Mouse (Mus musculus) forebrain, embryonic 11.5 days (tissue): ENCODE results near the gene Ccdc186. TPM values are rescaled to one million over a fixed set of nuclear protein-coding genes. Genes with fewer than 3 reads are reported as not detected.

ENCODE experiments used
- ATAC-seq: fragments of 200-750 bp; cut with Nextera tagmentation; replicated peaks from 2 replicates; pipeline ENCODE4 v1.8.0; 2017; ENCODE audit warnings: moderate TSS enrichment; ENCODE audit not compliant: low FRiP score
- DNase-seq: peaks from one replicate; pipeline ENCODE4 v3.0.0-alpha.2; 2017; ENCODE audit warnings: low spot score
- H3K27ac ChIP-seq: fragments of 300-500 bp; sonication (generic); 2 replicates; pipeline ENCODE4 v1.5.1; 2014; ENCODE audit warnings: low read depth, low read length
- H3K27me3 ChIP-seq: fragments of 300-500 bp; sonication (generic); 2 replicates; pipeline ENCODE4 v1.6.1; 2014; ENCODE audit warnings: mild to moderate bottlenecking, low read length, mixed read lengths; ENCODE audit not compliant: control insufficient read depth, insufficient read depth
- H3K36me3 ChIP-seq: fragments of 300-500 bp; sonication (generic); 2 replicates; pipeline ENCODE4 v1.6.1; 2014; ENCODE audit warnings: mild to moderate bottlenecking, low read length, moderate library complexity, mixed read lengths; ENCODE audit not compliant: control insufficient read depth, insufficient read depth
- H3K4me1 ChIP-seq: fragments of 300-500 bp; sonication (generic); replicated peaks from 2 replicates; pipeline ENCODE4 v1.6.1; 2014; ENCODE audit warnings: low read length, mixed read lengths; ENCODE audit not compliant: control insufficient read depth, insufficient read depth
- H3K4me2 ChIP-seq: fragments of 300-500 bp; sonication (generic); 2 replicates; pipeline ENCODE4 v1.6.1; 2014; ENCODE audit warnings: low read depth, mild to moderate bottlenecking, low read length, moderate library complexity, mixed read lengths; ENCODE audit not compliant: severe bottlenecking
- H3K4me3 ChIP-seq: fragments of 300-500 bp; sonication (generic); 2 replicates; pipeline ENCODE4 v1.5.1; 2014; ENCODE audit warnings: low read depth, low read length
- H3K9ac ChIP-seq: fragments of 300-500 bp; sonication (generic); 2 replicates; pipeline ENCODE4 v1.6.1; 2014; ENCODE audit warnings: low read length
- H3K9me3 ChIP-seq: fragments of 300-500 bp; sonication (generic); 2 replicates; pipeline ENCODE4 v1.6.1; 2016; ENCODE audit warnings: low read length, mixed read lengths; ENCODE audit not compliant: control insufficient read depth
- WGBS: fragments of 180-500 bp; shearing (Covaris S2); extraction: QIAGEN DNeasy Blood & Tissue Kit; methylation state at CpG from one replicate; pipeline ENCODE4 v1.1.7; 2014; 5-methylcytosine and 5-hydroxymethylcytosine counted together
- polyA plus RNA-seq: library from polyadenylated mRNA; unstranded; fragments of >200 nt; fragmentation: Nextera tagmentation; extraction: Ambion mirVana; gene quantifications from 2 replicates; pipeline ENCODE4 v1.2.1, GENCODE M21; 2014

Ccdc186 gene
- polyA plus RNA-seq, 1 experiment from 2014 or later: 20.1 TPM

DNA sequence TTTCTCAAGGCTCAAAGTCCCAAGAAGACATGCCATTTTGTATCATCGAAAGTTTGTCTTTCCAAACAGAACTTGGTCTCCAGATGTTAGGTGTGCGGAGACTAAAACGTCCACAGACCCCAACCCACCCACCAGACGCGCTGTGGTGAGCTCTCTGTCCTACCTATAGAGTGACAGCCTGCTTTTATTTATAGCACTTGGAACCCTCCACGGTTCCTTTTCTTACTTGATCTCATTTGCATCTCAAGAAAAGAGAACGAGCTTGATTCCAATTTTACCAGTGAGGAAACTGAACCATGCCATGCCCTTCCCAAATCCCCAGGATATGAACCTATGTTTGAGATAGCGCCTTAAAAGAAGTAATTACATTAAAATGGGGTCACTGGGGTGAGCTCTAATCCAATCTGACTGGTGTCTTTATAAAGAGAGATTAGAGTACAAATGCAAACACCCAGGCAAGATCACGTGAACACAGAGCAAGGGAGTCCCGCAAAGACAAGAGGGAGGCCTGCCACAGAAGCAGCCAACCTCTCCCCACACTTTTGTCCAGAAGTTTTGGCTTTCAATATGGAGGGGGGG lies 48.5 kb downstream of the Ccdc186 start:
- no peak overlapping the region for H3K4me3 ChIP-seq
- no peaks in the 10 kb centered on the region for H3K9me3 ChIP-seq
- no peaks in the 10 kb centered on the region for H3K36me3 ChIP-seq
- peaks cover 20% of the 10 kb centered on the region for H3K27me3 ChIP-seq
- no peak overlapping the region for H3K4me2 ChIP-seq
- WGBS: 22% methylated on average over 10 of the region's 10 CpGs
- no peak overlapping the region for H3K27ac ChIP-seq
- H3K4me1 ChIP-seq: peaks cover 21% of the 10 kb centered on the region; the same call in 1 of the 2 replicates
- DNase-seq (no peak), ATAC-seq (peak; percentile 53; the same call in 1 of the 2 replicates)
- no peak overlapping the region for H3K9ac ChIP-seq

- H3K27ac ChIP-seq: no peak overlapping the region
- no peaks in the 10 kb centered on the region for H3K36me3 ChIP-seq
- H3K27me3 ChIP-seq: peaks cover 20% of the 10 kb centered on the region
- H3K4me1 ChIP-seq: peaks cover 21% of the 10 kb centered on the region; the same call in 1 of the 2 replicates
- H3K9ac ChIP-seq: no peak overlapping the region
- 78% methylated on average over 7 of the region's 7 CpGs for WGBS
- H3K9me3 ChIP-seq: no peaks in the 10 kb centered on the region
- DNase-seq (no peak), ATAC-seq (no peak)
- H3K4me3 ChIP-seq: no peak overlapping the region
- H3K4me2 ChIP-seq: no peak overlapping the region
These were observed 49.8 kb downstream of the Ccdc186 start for GRCm38 (mm10) chr19:56772158-56772557.

- 90% methylated on average over 9 of the region's 9 CpGs for WGBS
- Histone ChIP-seq H3K36me3 (no peaks in the 10 kb centered on the region), H3K4me3 (no peak overlapping the region), H3K27me3 (0 out of 2 replicates have a peak, but pooled peaks cover 2% of the 10 kb centered on the region), H3K9ac (no peak overlapping the region), H3K4me1 (peaks cover 8% of the 10 kb centered on the region; the same call in 1 of the 2 replicates), H3K4me2 (no peak overlapping the region), H3K27ac (no peak overlapping the region), H3K9me3 (no peaks in the 10 kb centered on the region)
- DNase-seq (no peak), ATAC-seq (no peak)
These were observed 53.0 kb downstream of the Ccdc186 start for GRCm38 (mm10) chr19:56769024-56769423.

DNA sequence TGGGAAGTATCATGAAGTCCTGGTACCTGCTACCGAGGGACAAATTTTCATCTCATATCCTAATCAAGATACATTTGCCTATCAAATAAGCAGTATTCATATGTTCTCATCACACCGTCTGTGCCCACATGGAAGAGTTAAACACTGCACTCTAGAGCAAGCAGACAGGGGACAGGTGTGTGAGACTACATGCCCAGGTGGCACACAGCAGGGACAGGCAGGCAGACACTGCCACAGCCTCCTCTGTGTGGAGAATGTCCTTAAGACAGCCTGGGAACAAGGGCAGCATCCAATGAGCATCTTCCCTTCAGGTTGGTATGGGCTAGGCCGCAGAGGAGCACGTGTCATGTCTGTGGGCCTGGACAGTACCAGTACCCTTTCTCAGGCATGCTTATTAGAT lies 59.3 kb downstream of the Ccdc186 start:
- Histone ChIP-seq H3K4me3 (no peak overlapping the region), H3K36me3 (no peaks in the 10 kb centered on the region), H3K9me3 (no peaks in the 10 kb centered on the region), H3K27ac (no peak overlapping the region), H3K9ac (no peak overlapping the region), H3K27me3 (no peaks in the 10 kb centered on the region), H3K4me1 (no peaks in the 10 kb centered on the region), H3K4me2 (no peak overlapping the region)
- ATAC-seq (no peak), DNase-seq (no peak)
- WGBS: 95% methylated on average over 4 of the region's 4 CpGs

DNA sequence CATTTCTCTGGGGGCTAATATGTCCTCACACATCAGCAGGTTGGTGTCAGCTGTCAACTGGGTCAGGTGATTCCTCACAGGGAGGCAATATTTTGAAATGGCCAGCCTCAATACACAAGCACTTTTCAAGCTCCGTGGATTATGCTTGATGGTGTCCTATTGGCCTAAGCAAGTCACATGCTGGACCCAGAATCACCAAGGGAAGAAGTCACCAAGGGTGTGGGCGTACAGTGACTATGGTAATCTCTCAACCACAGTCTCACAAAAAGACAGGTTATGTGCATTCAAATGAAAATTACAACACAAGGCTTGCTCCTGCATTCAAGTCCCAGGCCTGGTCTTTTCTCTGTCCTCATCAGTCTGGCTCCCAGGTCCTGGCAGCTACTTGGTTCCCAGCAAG lies 60.3 kb downstream of the Ccdc186 start:
- Histone ChIP-seq H3K4me2 (no peak overlapping the region), H3K9ac (no peak overlapping the region), H3K36me3 (no peaks in the 10 kb centered on the region), H3K4me3 (no peak overlapping the region), H3K4me1 (no peaks in the 10 kb centered on the region), H3K27me3 (no peaks in the 10 kb centered on the region), H3K9me3 (no peaks in the 10 kb centered on the region), H3K27ac (no peak overlapping the region)
- no peak for DNase-seq
- ATAC-seq: no peak
- WGBS: 86% methylated on average over 2 of the region's 2 CpGs

GRCm38 (mm10) chr19:56761096-56761495 lies 60.9 kb downstream of the Ccdc186 start:
- Histone ChIP-seq H3K4me3 (no peak overlapping the region), H3K4me1 (no peaks in the 10 kb centered on the region), H3K36me3 (no peaks in the 10 kb centered on the region), H3K27me3 (no peaks in the 10 kb centered on the region), H3K27ac (no peak overlapping the region), H3K4me2 (no peak overlapping the region), H3K9ac (no peak overlapping the region), H3K9me3 (no peaks in the 10 kb centered on the region)
- DNase-seq (no peak), ATAC-seq (no peak)
- WGBS: 90% methylated on average over 5 of the region's 5 CpGs

GRCm38 (mm10) chr19:56760306-56760940 lies 61.6 kb downstream of the Ccdc186 start:
- Histone ChIP-seq H3K9ac (no peak overlapping the region), H3K27me3 (no peaks in the 10 kb centered on the region), H3K4me1 (no peaks in the 10 kb centered on the region), H3K36me3 (no peaks in the 10 kb centered on the region), H3K4me3 (no peak overlapping the region), H3K4me2 (no peak overlapping the region), H3K27ac (no peak overlapping the region), H3K9me3 (no peaks in the 10 kb centered on the region)
- DNase-seq (no peak), ATAC-seq (no peak)
- 94% methylated on average over 8 of the region's 8 CpGs for WGBS

- H3K27me3 ChIP-seq: no peaks in the 10 kb centered on the region
- no peak for DNase-seq
- H3K4me3 ChIP-seq: no peak overlapping the region
- H3K9ac ChIP-seq: no peak overlapping the region
- no peak overlapping the region for H3K27ac ChIP-seq
- no peaks in the 10 kb centered on the region for H3K4me1 ChIP-seq
- 86% methylated on average over 4 of the region's 4 CpGs for WGBS
- no peak overlapping the region for H3K4me2 ChIP-seq
- H3K9me3 ChIP-seq: no peaks in the 10 kb centered on the region
- no peaks in the 10 kb centered on the region for H3K36me3 ChIP-seq
- ATAC-seq: no peak
These were observed 62.2 kb downstream of the Ccdc186 start for GRCm38 (mm10) chr19:56759740-56760139.

- no peak overlapping the region for H3K4me3 ChIP-seq
- H3K36me3 ChIP-seq: no peaks in the 10 kb centered on the region
- no peaks in the 10 kb centered on the region for H3K4me1 ChIP-seq
- H3K4me2 ChIP-seq: no peak overlapping the region
- 93% methylated on average over 2 of the region's 2 CpGs for WGBS
- H3K9me3 ChIP-seq: no peaks in the 10 kb centered on the region
- no peak overlapping the region for H3K27ac ChIP-seq
- DNase-seq (no peak), ATAC-seq (no peak)
- no peaks in the 10 kb centered on the region for H3K27me3 ChIP-seq
- H3K9ac ChIP-seq: no peak overlapping the region
These were observed 63.7 kb downstream of the Ccdc186 start for GRCm38 (mm10) chr19:56758311-56758710.
